Mouse (Mus musculus) hematopoietic stem cell, adult 5-6 weeks (primary cell): ENCODE measurements around the gene R3hdm4. TPM values are rescaled to one million over a fixed set of nuclear protein-coding genes. Genes with fewer than 3 reads are reported as not detected.
"Not testable (repeated sequence)": the region's sequence is repeated elsewhere in the genome, so short reads cannot be mapped to it uniquely, and the experiment has no call there.

Experiments
- ATAC-seq, 2 experiments: fragments of 125-278 bp in 1 of 2; replicated peaks in 1 of 2; 2 replicates each; pipeline ENCODE4 v1.8.0; 2016 to 2017; ENCODE audit warnings: inconsistent platforms in 2 of 2, mild to moderate bottlenecking in 2 of 2, moderate number of reproducible peaks in 2 of 2, low read depth in 1 of 2, moderate TSS enrichment in 1 of 2; ENCODE audit not compliant: low FRiP score in 2 of 2, poor library complexity in 2 of 2, severe bottlenecking in 2 of 2, insufficient read depth in 1 of 2, low TSS enrichment in 1 of 2
- total RNA-seq: library from RNA; stranded (forward); fragments of 172-1452, 232-1000 nt; gene quantifications from 2 replicates; pipeline ENCODE4 v1.2.3, GENCODE M21; 2017

Gene R3hdm4
- 56.9 and 83.5 TPM in 2 replicates for total RNA-seq

DNA sequence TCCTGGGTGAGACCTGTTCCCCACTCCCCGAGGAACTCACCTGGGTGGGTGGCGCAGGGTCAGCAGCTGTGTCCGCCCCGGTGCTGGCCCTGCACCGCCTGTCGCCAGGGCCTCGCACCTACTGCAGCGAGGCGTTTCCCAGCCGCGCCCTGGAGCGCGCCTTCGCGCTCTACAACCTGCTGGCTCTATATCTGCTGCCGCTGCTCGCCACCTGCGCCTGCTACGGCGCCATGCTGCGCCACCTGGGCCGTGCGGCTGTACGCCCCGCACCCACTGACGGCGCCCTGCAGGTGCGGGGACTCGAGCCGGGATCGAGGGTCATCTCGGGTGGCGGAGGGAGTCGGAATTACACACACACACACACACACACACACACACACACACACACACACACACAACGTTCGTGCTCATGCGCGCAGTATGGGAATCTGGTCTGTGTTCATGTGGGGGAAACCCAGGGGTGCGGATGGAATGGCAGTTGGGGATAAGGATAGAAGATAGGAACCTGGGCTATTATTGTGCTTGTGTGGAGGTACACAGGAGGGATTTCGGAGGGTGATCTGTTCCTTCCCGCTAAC lies at the start of gene R3hdm4:
Gene R3hdm4, minus strand, starts transcription at position 251 of the 578 bp plus-strand sequence.
- ATAC-seq, result no peak

DNA sequence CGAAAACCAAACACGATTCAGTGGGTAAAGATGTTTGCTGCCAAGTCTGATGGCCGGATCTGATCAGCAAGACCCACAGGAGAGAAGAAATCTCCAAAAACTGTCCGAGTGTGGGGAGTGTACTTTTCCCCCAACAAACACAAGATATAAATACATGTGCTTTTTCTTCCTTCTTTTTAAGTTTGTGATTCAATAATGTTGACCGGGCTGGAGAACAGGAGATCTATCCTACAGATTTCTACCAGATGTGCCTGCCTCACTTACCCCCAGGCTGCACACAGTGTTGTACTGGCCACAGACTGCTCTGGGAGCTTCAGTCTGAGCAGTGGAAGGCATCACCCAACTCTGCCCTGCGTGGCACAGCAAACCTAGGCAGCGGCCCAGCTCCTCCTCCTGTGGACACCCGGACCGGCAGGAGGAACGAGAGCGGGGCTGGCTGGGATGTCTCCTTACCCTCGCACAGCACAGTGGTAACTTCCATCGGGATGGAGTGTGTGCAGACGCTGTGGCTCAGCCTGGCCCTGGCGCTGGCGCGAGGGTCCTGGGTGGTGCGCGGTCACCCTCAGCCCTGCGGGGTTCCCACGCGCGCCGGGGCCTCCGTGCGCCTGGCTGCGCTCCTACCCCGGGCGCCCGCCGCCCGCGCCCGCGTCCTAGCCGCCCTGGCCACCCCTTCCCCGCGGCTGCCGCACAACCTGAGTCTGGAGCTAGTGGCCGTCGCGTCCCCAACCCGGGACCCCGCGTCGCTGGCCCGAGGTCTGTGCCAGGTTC lies 49.6 kb upstream of the R3hdm4 start, which contains the start of gene Grin3b:
Gene Grin3b, plus strand, starts transcription at position 301 of the 768 bp plus-strand sequence.
- no peak for ATAC-seq

DNA sequence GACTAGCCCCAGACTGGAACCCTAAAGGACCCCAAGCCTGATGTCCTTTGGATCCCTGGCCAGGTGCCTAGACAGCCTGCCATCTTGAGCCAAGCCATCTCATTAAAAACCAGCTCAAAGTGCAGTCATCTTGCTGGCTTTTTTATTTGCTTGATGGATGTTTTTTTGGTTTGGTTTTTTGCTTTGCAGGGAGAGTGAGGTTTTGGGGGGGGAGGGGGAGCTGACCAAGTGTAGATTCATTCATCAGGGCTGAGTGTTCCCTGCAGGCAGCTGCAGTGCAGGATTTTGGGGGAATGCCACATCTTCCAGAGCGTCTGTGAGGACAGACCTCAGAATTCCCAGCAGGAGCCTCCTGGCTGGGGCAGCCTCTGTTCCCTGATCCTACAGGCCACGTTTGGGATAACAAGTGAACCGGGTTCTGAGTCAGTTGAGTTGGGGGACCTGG lies 48.1 kb upstream of the R3hdm4 start:
- no peak for ATAC-seq

DNA sequence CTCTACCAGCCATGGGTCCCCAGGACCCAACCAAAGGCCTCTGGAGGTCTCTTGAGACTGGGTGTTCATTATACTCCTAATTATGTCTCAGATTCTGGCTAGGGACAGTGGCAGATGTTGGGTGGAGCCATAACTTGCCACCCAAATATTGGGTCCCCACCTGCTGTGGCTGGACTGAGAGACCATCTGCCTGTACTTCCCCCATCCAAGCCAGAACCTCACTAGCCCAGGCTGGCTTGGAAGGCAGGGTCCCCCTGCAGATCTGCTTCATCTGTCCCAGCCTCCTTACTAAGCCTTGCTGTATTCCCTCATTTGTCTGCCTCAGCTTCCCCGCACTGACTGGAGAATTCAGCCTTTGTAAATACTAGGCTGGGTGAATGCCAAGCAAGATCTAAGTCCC lies 47.2 kb upstream of the R3hdm4 start:
- ATAC-seq, result no peak

DNA sequence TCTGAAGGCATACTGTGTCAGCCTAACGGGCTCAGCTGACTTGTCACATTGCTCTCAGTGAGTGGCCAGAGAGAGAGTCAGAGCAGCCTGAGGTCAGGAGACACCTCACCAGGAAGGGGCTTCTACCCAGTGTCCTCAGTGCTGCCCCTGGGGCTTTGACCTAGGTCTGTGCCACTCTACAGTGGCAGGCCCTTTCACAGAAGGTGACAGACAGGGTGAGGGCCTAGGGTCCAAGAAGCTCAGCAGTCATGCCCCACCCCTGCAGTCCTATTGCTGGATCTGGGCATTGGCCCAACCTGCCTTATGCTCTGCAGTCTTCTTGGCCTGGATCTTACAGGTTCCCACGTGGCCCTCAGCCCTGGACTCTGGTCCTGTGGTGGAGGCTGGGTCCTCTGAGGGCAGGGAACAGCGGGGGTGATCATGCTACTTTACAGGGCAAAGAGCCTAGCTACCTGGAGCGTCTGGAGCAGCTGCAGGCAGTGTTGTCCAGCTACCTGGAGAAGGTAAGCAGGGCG lies 45.9 kb upstream of the R3hdm4 start:
- ATAC-seq, result no peak

DNA sequence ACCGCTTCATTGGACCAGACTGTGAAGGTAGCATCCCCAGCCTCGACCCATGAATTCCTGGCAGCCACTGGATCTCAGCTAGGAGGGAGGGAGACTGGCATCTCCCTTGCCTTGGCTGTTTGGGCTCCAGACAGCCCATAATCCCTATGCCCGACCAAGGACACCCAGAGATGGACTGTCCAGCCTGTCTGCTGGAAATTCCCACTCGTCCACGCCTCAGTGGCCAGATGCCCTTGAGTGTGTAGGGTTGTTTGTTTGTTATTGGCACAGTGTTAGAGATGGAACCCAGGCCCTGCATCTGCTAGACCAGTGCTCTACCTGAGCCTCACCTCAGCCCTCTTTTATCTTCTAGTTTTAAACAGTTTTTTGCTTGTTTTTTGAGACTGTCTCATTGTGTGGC lies 44.3 kb upstream of the R3hdm4 start:
- ATAC-seq, result no peak

DNA sequence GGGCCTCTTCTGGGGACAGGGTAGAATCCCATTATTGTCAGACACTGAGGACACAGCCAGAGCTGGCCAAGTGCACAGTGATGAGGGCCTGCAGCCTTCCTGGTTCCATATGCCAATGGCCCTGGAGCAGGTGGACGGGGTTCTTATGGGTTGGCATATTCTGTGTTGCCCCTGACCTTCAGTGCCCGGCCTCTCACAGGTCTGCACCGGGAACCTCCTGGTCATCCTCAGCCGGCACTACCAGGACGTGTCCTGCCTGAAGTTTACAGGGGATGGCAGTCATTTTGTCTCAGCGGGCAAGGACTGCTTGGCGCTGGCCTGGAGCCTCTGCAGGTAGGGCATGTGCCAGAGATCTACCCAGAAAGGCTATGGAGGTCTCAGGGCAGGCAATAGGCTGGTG lies 43.7 kb upstream of the R3hdm4 start:
- no peak for ATAC-seq

DNA sequence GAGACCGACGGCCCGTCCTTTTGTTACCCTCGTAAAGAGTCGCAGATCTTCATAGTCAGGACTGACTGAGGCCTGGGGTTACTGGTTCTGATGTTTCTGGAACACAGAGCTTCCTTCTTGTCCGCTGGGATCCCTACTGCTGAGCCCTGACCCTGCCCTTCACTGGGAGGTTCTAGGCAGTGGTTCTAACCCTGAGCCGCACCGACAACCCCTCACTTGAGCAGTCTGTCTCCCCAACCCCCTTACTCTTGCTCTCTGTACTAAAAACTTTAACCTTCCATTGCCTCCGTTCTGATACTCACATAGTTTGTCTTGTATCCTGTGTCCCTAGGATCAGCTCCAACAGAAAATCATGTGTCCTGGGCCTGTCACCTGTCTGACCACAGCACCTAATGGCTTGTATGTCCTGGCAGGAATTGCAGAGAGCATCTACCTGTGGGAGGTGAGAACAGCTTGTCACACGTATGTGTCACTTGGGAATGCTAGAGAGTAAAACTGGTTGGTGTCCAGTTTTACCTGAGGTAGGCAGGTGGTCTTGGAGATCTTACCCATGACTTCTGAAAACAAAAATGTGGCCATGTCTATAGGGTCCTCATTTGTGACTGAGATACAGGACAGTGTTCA lies 39.8 kb upstream of the R3hdm4 start:
- ATAC-seq, result no peak

DNA sequence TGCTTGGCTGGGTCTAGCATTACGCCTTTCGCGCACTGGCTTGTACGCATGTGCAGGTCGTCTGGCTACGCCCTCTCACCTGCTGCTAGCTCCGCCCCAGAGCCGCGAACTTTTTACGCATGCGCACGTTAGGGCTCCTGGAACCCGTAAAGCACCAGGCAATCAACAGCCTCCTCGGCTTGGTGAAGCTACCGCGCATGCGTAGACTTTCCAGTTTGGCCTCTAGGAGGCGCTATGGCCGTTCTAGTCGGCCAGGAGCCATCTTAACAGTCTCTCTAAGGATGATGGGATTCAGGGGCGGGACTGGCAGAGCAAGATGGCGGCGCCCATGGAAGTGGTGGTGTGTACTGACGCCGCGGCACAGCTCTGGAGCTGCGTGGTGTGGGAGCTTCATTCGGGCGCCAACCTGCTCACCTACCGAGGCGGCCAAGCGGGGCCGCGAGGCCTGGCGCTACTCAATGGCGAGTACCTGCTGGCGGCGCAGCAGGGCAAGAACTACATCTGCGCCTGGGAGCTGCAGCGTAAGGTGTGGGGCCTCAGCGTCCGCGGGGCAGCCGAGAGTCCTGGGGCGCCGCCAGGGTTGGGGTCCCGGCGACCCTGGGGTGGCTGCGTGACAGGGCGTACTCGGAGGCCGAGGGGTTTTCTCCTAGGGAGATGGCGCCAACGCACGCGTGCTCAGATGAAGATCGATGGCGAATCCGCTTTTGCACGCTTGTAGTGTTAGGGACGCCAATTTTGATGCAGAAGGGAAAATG lies 39.0 kb upstream of the R3hdm4 start, which contains the start of gene Wdr18:
Gene Wdr18, plus strand, starts transcription at position 306 of the 755 bp plus-strand sequence.
- peak; percentile 91 to 95 for ATAC-seq

DNA sequence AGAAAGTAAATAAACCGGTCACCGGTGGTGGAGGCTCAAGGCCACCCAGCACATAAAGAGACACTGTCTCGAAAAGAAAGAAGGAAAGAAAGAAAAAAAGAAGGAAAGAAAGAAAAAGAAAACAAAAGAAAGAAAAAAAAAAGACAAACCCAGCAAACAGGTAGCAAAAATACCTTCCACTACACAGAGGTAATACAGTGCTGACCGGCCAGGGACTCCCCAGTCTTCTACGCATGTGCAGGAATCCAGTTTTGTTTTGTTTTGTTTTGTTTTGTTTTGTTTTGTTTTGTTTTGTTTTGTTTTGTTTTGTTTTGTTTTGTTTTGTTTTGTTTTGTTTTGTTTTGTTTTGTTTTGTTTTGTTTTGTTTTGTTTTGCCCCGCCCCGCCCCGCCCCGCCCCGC lies 38.4 kb upstream of the R3hdm4 start:
- not testable (repeated sequence) for ATAC-seq

DNA sequence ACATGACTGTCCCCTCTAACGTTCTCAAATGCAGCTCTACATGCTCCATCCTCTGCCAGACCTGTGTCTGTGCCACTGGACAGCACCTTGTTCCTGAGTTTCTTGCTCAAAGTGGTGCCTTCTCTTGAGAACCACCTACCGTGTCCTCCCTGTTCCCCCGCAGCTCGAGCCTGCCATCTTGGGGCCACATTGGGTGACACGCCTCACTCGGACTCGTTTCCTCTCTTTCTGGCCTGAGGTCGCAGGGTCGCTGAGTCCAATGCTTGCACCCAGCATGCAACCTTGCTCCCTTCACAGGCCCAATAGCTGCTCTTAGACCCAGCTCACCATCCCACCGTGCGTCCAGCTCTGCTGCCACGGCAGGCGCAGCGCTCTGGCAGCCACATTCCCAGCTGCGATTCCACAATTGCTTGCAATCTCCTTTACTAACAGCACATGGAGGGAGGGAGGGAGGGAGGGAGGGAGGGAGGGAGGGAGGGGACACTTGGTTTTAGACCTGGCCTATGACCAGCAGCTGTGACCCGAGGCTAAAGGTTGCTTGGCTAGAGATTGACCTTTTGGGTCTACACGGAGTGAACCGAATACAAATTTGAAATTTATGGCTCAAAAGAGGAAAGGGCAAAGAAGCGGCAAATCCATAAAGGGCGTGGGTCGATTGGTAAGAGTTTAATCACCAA lies 37.3 kb upstream of the R3hdm4 start:
- peak; percentile 67 to 77 for ATAC-seq

DNA sequence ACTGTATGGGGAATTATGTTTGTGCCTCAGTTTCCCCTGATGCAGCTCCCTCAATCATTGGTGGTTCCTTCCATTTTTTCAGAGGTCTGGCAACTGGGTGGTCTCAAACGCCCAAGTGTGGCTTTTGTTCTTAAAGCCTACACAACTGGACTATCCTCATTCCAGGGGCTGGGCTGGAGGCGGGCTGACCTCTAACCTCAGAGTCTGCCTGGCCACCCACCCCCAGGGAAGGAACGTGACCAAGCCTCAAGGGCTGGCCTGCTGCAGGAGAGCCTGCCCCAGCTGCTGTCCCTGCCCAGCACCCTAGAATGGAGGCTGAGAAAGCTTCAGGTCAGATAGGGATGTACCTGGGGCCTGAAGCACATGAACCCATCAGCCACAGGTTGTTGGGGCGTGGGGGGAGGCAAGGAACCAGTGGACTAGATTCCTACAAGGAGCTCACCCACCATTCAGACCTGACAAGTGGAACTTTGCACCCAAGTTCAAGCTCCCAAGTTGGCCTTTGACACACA lies 35.7 kb upstream of the R3hdm4 start:
- no peak for ATAC-seq

DNA sequence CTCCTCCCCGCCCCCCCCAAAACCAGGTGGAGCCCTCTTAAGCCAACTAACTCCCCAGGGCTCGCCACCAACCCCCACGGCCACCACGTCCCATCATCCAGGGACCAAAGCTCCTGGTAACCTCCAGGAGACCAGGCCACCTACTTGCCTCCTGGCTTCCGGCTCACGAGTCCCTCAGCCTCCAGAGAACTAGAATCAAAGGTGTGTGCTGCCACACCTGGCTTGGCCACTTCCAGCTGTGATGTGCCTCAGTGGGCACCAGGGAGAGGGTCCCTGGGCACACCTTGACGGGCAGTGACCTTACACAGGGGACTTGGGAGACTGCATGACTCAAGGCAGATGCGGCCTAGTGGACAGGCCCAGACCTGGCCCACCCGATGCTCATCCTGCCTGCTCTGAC lies 34.7 kb upstream of the R3hdm4 start:
- ATAC-seq, result no peak

DNA sequence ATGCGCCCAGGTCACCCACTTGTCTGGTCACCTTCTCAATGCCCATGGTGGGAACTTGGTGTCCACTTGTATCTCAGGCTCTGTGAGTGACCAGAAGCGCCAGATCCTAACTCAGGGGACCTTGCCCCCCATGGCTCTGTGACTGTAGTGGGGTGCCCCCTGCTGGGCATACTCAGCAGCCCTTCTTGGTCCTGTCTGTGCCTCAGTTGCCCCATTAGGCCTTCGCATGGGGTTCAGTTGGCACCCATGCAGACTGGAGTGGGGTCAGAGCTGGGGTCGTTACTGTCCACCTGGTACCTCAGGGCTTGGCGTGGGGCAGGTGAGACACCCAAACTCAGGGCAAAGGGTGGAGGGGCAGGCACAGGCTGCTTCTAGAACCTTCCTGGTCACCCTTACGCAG lies 32.9 kb upstream of the R3hdm4 start:
- ATAC-seq, result no peak

DNA sequence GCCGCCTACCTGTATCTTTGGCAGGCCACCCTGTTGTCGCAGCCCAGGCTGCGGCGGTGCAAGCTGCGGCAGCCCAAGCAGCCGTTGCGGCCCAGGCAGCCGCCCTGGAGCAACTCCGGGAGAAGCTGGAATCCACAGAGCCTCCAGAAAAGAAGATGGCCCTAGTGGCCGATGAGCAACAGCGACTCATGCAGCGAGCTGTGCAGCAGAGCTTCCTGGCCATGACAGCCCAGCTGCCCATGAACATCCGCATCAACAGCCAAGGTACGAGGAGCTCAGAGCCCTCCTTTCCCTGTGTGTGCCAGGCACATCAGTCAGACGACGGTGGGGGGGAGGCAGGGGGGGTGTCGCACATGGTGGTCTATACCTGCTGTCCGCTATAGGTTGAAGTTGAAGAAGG lies 29.7 kb upstream of the R3hdm4 start:
- ATAC-seq, result no peak

DNA sequence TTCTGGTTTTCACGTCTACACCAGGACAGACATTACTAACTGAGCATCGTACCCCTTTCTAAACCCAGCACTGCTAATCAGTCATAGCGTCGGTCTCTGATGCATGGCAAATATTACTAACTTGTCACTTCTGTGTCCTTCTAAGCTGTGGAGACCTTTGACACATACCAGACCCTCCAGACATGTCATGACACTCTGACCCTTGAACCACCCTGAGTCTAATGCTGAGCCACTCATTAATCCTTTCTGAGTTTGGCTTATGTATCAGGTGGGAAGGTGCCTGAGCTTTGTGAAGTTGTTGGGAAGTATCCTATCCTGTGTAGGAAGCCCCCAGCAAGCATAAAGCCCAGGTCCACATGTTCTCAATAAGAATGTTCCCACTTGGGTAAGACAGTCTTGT lies 28.9 kb upstream of the R3hdm4 start:
- no peak for ATAC-seq

DNA sequence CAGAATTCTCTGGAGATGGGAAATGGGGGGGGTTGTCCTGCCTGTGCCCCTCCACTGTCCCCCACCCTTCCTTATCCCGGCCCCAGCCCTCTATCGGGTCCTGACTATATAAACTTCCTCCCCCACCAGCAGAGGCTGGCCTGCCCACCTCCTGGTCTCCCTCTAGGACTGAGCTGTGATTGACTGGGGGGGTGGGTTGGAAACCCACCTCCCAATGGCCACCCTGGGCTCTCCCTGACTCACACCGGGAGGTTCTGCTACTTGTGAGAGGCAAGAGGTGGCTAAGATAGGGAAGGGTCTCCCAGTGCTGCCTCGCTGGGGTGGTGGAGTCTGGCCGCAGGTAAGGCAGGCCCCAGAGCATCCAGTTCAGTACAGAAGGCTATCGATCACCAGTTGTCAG lies 26.5 kb upstream of the R3hdm4 start:
- ATAC-seq, result no peak
